Mouse (Mus musculus): ENCODE data around the gene Rps8.

Gene Rps8

DNA sequence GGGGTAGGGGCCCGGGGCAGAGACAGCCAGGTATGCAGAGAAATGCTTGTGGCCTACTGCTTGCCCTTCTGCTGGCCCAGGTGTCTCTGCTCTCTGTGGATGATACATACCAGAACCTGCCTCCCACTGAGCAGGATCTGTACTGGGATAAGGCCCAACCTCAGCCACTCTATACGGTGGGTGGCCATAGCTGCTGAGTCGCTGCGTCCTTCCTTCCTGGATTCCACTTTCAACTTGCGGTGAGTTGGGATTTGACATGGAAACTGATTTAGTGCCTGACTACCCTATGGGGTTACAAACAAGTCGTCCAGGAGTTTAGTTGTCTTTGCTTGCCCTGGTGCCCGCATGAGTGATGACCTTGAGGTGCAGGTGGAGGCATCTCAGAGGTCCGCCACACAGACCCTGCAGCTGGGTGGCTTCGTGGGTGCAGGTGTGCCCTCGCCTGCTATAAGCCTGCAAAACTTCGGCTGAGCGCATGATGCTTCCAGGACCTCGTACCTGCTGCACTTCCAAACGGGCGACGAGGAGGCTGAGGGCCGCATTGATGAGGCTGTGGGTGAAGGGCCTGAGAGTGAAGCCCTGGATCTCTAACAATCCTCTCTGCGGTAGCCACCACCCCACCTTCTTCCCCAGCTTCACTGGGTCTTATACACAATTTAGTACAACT lies 7.9 kb downstream of the Rps8 start:
- no peak for DNase-seq

GRCm38 (mm10) chr4:117146176-117146575 lies 9.9 kb downstream of the Rps8 start:
- DNase-seq = peak; percentile 95

DNA sequence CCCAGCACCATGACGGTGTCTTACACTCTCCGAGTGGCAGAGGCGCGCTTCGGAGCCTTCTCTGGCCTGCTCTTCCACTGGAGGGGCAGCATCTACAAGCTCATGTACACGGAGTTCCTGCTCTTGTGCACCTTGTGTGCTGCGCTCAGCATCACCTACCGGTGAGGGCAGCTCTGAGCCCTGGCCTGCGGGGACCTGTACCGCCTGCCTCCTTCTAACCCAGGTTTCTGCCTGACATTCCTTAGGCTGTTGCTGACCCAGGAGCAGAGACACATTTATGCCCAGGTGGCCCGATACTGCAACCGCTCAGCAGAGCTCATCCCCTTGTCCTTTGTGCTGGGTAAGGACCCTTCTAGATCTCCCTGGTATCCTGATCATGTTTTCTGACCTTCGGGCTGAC lies 10.8 kb downstream of the Rps8 start:
- DNase-seq = no peak

DNA sequence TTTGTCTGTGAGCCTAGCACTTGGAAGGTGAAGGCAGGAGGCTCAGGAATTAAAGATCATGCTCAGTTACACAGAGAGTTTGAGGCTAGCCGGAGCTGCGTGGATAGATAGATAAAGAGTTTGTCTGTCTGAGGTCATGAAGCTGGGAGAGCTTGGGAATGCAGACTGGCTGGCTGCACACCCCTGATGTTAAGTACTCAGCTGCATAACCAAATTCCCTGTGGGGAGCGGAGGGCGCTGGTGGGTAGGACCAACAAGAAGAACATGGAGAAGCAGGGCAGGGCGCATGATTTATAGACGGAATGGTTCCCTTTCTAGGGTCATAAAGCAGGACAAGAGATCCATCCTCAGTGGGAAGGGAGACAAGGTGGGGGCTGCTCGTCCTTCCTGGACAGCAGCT lies 13.0 kb downstream of the Rps8 start:
- no peak for DNase-seq

DNA sequence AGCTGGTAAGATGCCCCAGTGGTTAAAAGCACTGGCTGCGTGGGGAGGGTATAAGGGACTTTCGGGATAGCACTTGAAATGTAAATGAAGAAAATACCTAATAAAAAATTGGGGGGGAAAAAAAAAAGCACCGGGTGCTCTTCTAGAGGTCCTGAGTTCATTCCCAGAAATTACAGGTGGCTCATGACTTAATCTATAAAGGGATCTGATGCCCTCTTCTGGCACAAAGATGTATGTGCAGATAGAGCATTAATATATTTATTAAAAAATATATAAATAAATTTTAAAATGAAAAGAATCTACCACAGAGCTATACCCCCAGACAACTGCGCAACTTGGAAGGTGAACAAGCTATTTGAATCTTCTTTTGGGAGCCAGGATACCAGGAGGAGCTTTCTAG lies 15.4 kb downstream of the Rps8 start:
- no peak for DNase-seq

GRCm38 (mm10) chr4:117139217-117139612 lies 16.8 kb downstream of the Rps8 start:
- DNase-seq = peak; percentile 50

- DNase-seq = no peak
Observed at GRCm38 (mm10) chr4:117138295-117139216, 17.5 kb downstream of the Rps8 start.

- peak; percentile 43 for DNase-seq
Observed at GRCm38 (mm10) chr4:117136034-117136433, 20.0 kb downstream of the Rps8 start.

DNA sequence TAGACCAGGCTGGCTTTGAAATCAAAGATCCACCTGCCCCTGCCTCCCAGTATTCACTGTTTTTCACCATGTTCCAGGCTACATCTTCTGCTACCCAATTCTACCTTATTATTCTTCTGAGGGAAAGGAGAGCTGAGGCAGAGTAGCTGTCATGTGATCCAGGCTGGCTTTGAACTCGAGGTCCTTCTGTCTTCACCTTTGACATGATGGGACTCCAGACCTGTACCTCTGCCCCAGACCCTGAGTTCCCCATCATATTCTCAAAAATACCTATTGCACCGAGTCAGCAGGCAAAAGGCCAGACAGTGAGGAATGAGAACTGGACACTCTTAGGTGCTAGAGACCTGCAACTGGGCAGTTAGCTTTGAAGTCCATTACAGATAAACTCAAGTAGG lies 21.4 kb downstream of the Rps8 start:
- no peak for DNase-seq

DNA sequence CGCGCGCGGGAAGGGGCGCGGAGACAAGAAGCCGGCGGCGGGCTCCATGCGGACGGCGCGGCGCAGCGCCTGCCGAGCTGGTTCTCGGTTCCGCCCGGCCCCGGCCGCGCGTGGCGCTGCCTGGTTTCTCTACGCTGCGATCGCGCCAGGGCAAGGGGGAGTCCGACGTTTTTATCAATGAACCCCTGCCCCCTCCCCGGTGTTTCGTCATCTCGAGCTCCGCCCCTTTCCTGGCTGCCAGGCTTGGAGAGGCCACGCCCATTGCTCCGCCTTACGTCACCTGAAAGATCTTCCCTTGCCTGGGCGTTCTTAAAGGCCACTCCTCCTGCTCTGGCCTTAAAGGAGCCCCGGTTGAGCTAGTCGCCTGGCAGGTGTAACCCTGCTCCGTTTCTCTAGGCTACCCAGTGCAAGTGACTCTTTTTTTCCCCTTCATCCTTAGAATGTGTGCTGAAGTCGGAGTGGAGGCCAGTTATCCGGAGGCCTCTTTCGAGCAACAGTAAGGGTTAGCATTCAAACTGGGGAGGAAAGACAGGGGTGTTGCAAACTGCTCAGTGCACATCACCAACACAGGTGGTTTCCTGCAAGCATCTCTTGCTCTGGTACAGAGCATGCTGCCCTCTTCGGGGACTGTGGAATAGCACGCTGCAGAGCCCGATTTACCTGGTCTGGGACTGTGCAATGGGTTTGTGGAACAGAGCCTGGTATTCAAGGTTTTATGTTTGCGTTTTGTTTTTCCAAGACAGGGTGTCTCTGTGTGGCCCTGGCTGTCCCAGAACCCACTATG lies 22.0 kb downstream of the Rps8 start, which contains the start of gene Plk3:
Gene Plk3 (minus strand): TSS at position 147 of the 784 bp plus-strand sequence.
- peak; percentile 99 for DNase-seq

DNA sequence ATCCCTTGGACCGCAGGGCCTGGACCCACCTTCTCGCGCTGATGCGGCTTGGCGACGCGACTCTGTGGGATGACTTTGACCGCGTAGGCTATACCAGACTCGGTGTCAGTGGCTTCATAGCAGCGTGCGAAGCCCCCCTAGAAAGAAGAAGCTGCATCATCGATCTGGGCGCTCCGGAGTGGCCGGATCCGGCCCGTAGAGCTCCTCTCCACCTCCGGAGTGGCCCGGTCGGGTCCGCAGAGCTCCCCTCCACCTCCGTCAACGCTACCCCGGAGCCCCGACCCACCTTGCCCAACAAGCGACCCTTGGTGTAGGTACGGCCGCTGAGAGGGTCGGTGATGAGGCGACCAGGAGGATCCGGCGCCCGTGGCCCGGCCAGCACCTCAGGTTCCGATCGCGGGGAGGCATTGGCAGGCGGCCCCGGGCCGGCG lies 22.7 kb downstream of the Rps8 start:
- no peak for DNase-seq

- DNase-seq = no peak
Observed at GRCm38 (mm10) chr4:117132794-117133143, 23.3 kb downstream of the Rps8 start.

DNA sequence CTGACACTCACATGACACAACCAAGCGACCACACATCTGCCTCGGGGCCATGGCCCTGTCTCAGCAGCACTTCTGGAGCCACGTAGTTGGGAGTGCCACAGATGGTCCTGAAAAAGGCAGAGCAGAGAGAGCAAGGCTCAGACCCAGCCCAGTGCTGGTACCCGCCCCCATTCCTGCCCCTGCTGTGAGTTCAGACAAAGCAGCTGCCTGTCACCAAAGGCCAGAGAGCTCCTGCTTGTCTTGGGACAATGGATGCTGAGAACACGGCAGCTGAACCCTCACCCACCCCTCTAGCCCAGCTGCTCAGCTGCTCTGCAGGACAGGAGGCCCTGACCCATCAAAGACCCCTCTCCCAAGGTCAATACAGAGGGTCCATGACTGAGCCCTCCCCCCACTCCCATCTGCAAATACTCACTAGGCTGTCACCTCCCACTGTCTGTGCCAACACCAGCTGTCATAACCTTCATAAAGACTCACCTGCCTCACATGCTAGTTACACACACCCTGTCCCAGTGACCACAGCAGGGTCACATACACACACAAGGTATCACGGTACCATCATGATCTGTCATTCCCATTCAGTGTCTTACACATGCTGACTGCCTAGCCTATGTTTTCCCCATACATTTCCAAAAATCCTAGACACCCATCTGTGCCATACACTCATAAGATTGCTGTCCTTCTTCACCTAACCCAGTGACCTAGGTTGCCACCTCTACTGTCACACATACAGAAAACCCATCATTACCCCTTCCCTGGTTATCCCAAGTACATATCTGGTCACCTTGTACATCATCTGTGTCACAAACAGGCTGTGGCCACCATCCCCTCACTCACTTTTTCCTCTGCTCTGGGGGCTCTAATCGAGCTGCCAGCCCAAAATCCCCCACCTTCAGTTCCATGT lies 23.9 kb downstream of the Rps8 start:
- DNase-seq = peak; percentile 35

- DNase-seq = no peak
Observed at GRCm38 (mm10) chr4:117131198-117131597, 24.8 kb downstream of the Rps8 start.

GRCm38 (mm10) chr4:117130790-117131189 lies 25.3 kb downstream of the Rps8 start:
- DNase-seq = no peak

GRCm38 (mm10) chr4:117127991-117128686 lies 27.9 kb downstream of the Rps8 start:
- no peak for DNase-seq

DNA sequence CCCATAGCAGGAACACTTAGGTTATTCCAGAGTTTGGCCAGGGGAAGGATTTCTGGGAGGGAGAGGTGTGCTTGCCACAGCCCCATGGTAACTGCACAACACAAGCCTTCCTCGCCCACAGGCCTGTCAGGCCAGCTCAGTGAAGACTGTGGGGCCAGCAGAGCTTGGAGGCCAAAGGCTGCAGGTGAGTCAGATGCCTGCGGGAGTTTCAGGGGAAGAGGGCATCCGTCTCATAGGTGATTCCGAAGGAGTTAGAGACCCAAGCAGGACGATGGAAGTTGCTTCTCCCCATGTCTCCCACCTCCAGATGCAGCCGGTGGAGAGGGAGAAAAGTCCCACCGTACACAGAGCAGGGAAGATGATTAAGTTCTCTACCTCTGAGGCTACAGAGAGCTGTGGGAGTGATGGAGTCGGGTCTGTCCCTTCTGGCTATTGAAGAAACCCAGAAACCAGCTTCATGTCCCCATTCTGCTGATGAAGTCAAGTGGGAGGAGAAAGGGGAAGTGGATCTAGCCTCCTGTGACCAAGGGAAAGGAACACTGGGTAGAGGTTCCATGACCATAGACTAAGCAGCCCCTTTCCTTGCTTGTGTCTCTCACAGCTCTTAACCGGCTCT lies 29.3 kb downstream of the Rps8 start, which contains the start of gene Tctex1d4:
Gene Tctex1d4 (plus strand): TSS at position 120 of the 616 bp plus-strand sequence.
- DNase-seq = no peak

DNA sequence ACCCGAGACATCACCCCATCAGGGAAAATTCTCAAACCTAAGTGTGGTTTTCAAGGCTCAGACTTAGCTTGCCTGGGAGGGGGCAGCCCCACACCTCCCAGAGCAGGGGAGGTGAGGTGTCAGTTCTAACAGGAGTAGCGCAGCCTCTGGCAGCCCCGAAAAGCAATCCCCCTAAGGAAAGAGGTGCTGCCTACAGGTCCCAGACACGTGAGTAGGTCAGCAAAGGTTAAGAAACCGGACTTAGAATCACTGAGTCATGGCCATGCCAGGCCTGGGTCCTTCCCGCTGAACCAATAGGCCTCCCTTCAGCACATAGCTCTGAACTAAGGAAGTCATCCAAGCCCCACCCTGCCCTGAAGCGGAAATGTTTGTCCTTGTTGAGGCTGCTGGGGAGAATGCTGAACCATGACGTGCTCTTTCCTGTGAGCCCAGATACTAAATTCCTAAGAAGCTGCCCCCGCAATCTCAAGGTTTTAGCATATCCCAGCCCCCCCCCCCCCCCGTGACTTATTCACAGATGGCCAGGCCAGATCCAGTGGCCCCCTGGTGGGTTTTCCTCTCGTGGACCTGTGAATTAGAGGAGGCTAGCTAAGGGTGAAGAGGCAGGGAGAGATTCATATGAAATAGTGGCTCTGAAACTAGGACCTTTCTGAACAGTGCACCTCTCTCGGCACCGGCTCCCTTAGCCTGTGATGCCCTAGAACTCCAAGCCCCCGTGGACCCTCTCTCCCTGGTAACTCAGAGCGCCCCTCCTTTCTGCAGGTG lies 30.0 kb downstream of the Rps8 start:
- DNase-seq = peak; percentile 78

- peak; percentile 68 for DNase-seq
Observed at GRCm38 (mm10) chr4:117125348-117125909, 30.6 kb downstream of the Rps8 start, which contains the start of gene Btbd19. TSS of gene Btbd19 (minus strand) at chr4:117125725.
